Mouse (Mus musculus) olfactory bulb, adult 2 months (tissue): ENCODE measurements around the gene Nmnat2.

Experiments
- CTCF ChIP-seq: fragments of 200-500 bp; IDR thresholded peaks from 2 replicates; pipeline ENCODE4 v1.5.1; 2012; ENCODE audit warnings: low read depth, mild to moderate bottlenecking, low read length, moderate library complexity; ENCODE audit not compliant: insufficient read depth
- POLR2A ChIP-seq: fragments of 200-500 bp; IDR thresholded peaks from 2 replicates; pipeline ENCODE4 v1.6.1; 2012; ENCODE audit warnings: mild to moderate bottlenecking, low read depth, low read length, moderate library complexity; ENCODE audit not compliant: insufficient read depth

GRCm38 (mm10) chr1:153037353-153038345 lies 82.9 kb downstream of the Nmnat2 start:
- TF ChIP-seq CTCF (no peak), POLR2A (no peak)
